Mouse (Mus musculus) neural tube, embryonic 13.5 days (tissue): ENCODE results near the gene Tnnt1. TPM values are rescaled to one million over a fixed set of nuclear protein-coding genes. Genes with fewer than 3 reads are reported as not detected.

Experiments used
- ATAC-seq: fragments of 200-750 bp; cut with Nextera tagmentation; 2 replicates; pipeline ENCODE4 v1.8.0; 2017; ENCODE audit warnings: low read depth, mild to moderate bottlenecking, moderate TSS enrichment, moderate library complexity
- H3K27ac ChIP-seq: fragments of 300-500 bp; sonication (generic); replicated peaks from 2 replicates; pipeline ENCODE4 v1.5.1; 2015; ENCODE audit warnings: moderate library complexity, mild to moderate bottlenecking, inconsistent platforms
- H3K27me3 ChIP-seq: fragments of 300-500 bp; sonication (generic); 2 replicates; pipeline ENCODE4 v1.6.1; 2015; ENCODE audit warnings: mild to moderate bottlenecking, inconsistent platforms
- H3K36me3 ChIP-seq: fragments of 300-500 bp; sonication (generic); 2 replicates; pipeline ENCODE4 v1.6.1; 2015; ENCODE audit warnings: mild to moderate bottlenecking, inconsistent platforms
- H3K4me1 ChIP-seq: fragments of 300-500 bp; sonication (generic); replicated peaks from 2 replicates; pipeline ENCODE4 v1.6.1; 2015; ENCODE audit warnings: inconsistent platforms
- H3K4me2 ChIP-seq: fragments of 300-500 bp; sonication (generic); 2 replicates; pipeline ENCODE4 v1.6.1; 2015; ENCODE audit warnings: inconsistent platforms, mild to moderate bottlenecking, moderate library complexity
- H3K4me3 ChIP-seq: fragments of 300-500 bp; sonication (generic); 2 replicates; pipeline ENCODE4 v1.5.1; 2015; ENCODE audit warnings: mild to moderate bottlenecking, inconsistent platforms
- H3K9ac ChIP-seq: fragments of 300-500 bp; sonication (generic); 2 replicates; pipeline ENCODE4 v1.6.1; 2015; ENCODE audit warnings: moderate library complexity, mild to moderate bottlenecking, inconsistent platforms
- H3K9me3 ChIP-seq: fragments of 300-500 bp; sonication (generic); 2 replicates; pipeline ENCODE4 v1.6.1; 2016; ENCODE audit warnings: inconsistent platforms
- WGBS: fragments of 180-500 bp; shearing (Covaris S2); methylation state at CpG from one replicate; pipeline ENCODE4 v1.1.7; 2015; 5-methylcytosine and 5-hydroxymethylcytosine counted together
- polyA plus RNA-seq: library from polyadenylated mRNA; unstranded; fragments of >200 nt; fragmentation: Nextera tagmentation; extraction: Ambion mirVana; gene quantifications from 2 replicates; pipeline ENCODE4 v1.2.1, GENCODE M21; 2015

Gene Tnnt1
- polyA plus RNA-seq = 12.7 and 42.9 TPM in 2 replicates

DNA sequence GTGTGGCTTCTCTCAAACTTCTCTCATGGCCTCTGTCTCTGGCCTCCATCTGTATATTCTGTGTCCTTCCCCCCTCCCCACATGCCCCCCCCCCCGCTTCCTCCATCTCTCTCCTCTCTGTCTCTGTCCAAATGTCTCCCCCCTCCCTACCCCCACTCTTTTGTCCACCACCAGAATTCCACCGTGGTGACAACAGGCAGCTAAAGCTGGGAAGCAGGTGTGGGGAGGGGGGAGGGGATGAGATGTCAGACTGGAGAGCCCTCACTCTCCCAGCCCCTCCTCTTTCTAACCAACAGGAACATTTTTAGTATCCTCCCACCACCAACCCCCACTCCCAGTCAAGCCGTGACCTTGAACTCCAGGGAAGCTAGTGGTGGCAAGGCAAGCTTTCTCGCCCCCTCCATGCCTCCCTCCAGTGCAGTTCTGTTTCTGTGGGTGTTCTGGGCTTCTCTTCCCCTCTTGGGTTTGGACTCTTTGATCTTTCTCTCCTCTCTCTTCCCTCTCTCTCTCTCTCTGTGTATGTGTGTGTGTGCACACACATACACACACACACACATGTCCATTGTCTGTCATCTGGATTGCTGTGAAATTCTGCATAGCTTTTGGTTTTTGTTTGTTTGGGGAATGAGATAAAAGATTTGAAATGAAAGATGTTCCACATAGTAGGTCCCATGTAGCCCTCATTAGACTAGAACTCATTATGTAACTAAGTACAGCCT lies at the start of gene Tnnt1:
Gene Tnnt1, minus strand, starts transcription at position 51 of the 719 bp plus-strand sequence.
- H3K4me1 ChIP-seq = peaks cover 17% of the 10 kb centered on the region
- no peaks in the 10 kb centered on the region for H3K36me3 ChIP-seq
- ATAC-seq = no peak
- WGBS = 12% methylated on average over 4 of the region's 4 CpGs
- no peak within 1 kb of the TSS for H3K9ac ChIP-seq
- H3K27me3 ChIP-seq = peaks cover 11% of the 10 kb centered on the region
- H3K4me2 ChIP-seq = no peak within 1 kb of the TSS
- no peak within 1 kb of the TSS for H3K27ac ChIP-seq
- H3K9me3 ChIP-seq = no peaks in the 10 kb centered on the region
- no peak within 1 kb of the TSS for H3K4me3 ChIP-seq

DNA sequence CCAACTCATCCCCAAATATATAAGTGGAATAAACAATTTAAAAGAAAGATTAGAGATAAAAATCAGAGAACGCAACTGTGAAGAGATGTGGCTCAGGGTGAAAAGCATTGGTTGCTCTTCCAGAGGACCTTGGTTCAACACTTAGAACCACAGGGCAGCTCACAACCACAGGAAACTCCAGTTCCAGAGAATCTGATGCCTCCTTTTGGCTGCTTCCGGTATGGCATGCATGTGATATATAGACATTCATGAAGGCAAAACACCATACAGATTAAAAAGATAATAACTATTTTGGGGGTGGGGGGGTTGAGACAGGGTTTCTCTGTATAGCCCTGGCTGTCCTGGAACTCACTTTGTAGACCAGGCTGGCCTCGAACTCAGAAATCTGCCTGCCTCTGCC lies 46.5 kb upstream of the Tnnt1 start:
- no peak for ATAC-seq
- Histone ChIP-seq H3K9me3 (no peaks in the 10 kb centered on the region), H3K4me2 (no peak overlapping the region), H3K27ac (no peak overlapping the region), H3K27me3 (no peaks in the 10 kb centered on the region; the same call in 1 of the 2 replicates), H3K9ac (no peak overlapping the region), H3K4me3 (no peak overlapping the region), H3K36me3 (no peaks in the 10 kb centered on the region), H3K4me1 (no peaks in the 10 kb centered on the region)
- WGBS = 94% methylated on average over 3 of the region's 3 CpGs

GRCm38 (mm10) chr7:4557167-4557560 lies 41.0 kb upstream of the Tnnt1 start:
- ATAC-seq = peak; percentile 67
- 78% methylated on average over 6 of the region's 6 CpGs for WGBS
- Histone ChIP-seq H3K4me2 (peak overlapping the region; percentile 36), H3K27me3 (no peaks in the 10 kb centered on the region; the same call in 1 of the 2 replicates), H3K36me3 (no peaks in the 10 kb centered on the region), H3K4me1 (no peaks in the 10 kb centered on the region), H3K27ac (0 out of 2 replicates have a peak overlapping the region, but pooled peaks have one; percentile 28), H3K9ac (peak overlapping the region; percentile 49; the same call in 1 of the 2 replicates), H3K9me3 (no peaks in the 10 kb centered on the region), H3K4me3 (no peak overlapping the region)

- Histone ChIP-seq H3K36me3 (no peaks in the 10 kb centered on the region), H3K9me3 (no peaks in the 10 kb centered on the region), H3K27ac (0 out of 2 replicates have a peak overlapping the region, but pooled peaks have one; percentile 28), H3K27me3 (no peaks in the 10 kb centered on the region; the same call in 1 of the 2 replicates), H3K9ac (peak overlapping the region; percentile 49; the same call in 1 of the 2 replicates), H3K4me1 (no peaks in the 10 kb centered on the region), H3K4me3 (no peak overlapping the region), H3K4me2 (peak overlapping the region; percentile 36)
- peak; percentile 94 for ATAC-seq
- 23% methylated on average over 15 of the region's 15 CpGs for WGBS
These were observed 40.3 kb upstream of the Tnnt1 start for GRCm38 (mm10) chr7:4556256-4557166.

DNA sequence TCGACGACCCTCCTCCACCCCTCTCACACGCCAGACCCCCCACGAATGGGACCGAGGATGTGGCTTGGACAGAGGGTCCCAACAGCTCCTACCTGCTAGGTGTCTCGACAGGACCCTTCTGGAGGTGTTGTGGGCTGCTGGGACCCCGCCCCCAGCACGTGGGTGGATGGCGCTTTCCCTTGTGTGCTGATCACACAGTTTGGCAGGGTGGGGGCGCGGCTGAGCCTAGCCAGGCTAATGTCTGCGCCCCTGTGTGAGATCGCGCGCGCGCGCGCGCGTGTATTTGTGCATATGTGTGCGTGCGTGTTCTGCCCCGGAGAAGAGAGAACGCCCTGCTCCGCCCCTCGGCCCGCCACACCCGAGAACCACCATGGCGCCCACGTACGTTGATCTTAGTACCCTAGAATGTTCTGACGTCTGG lies 31.0 kb upstream of the Tnnt1 start, which contains the start of gene Syt5:
Gene Syt5, minus strand, starts transcription at position 321 of the 421 bp plus-strand sequence.
- peak within 1 kb of the TSS; percentile 77 for H3K9ac ChIP-seq
- H3K36me3 ChIP-seq = peaks cover 8% of the 10 kb centered on the region
- H3K27ac ChIP-seq = peak within 1 kb of the TSS; percentile 92
- H3K4me3 ChIP-seq = peak within 1 kb of the TSS; percentile 52
- WGBS = 5% methylated on average over 31 of the region's 33 CpGs
- H3K9me3 ChIP-seq = no peaks in the 10 kb centered on the region
- H3K27me3 ChIP-seq = no peaks in the 10 kb centered on the region
- ATAC-seq = peak; percentile 83
- peak within 1 kb of the TSS; percentile 72 for H3K4me2 ChIP-seq
- peaks cover 17% of the 10 kb centered on the region for H3K4me1 ChIP-seq

DNA sequence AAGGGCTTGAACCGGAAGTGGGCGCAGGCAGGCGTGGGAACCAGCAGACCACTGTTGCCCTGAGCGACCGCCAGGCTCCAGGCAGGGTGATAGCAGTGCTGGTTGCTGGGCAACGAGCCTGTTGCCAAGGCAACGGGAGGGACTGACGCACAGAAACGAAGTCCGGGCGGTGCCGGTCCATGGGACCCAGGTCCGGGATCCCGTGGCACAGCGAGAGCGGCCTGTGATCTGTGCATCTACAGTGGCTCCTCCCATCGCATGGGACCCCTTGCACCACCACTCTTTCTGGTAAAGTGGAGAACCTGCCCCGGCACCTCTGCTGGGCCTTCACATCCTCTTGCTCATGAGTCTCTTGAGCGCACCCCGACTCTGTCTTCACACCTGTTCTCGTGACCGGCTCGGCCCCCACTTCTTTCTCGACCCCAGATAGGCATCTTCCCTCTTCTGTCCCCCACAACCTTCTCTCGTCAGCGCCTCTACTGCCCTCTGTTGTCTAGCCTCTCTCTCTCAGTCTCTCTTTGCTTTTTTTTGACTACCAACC lies 30.5 kb upstream of the Tnnt1 start:
- peak; percentile 90 for ATAC-seq
- no peaks in the 10 kb centered on the region for H3K27me3 ChIP-seq
- peaks cover 17% of the 10 kb centered on the region for H3K4me1 ChIP-seq
- H3K4me3 ChIP-seq = peak overlapping the region; percentile 52
- H3K9ac ChIP-seq = peak overlapping the region; percentile 77
- H3K27ac ChIP-seq = peak overlapping the region; percentile 92
- 1% methylated on average over 26 of the region's 26 CpGs for WGBS
- H3K36me3 ChIP-seq = peaks cover 14% of the 10 kb centered on the region
- H3K9me3 ChIP-seq = no peaks in the 10 kb centered on the region
- H3K4me2 ChIP-seq = peak overlapping the region; percentile 72

DNA sequence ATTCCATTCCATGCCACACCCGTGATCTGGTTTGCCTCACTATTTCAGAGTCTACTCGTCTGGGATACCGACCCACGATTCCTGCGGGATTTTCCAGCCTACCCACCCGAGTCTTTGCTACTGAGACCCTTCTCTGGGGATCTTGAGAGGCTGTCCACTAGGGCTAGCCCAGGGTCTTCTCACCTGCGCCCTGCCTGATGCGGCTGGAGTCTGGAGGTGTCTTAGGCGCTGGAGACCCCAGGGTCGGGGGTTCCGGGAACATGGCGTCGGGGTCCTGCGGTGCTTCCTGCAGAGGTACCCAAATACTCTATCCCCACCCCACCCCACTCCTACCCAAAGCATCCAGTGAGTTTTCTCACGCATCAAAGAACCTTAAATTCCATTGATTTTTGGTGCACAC lies 29.9 kb upstream of the Tnnt1 start:
- H3K9ac ChIP-seq = peak overlapping the region; percentile 77
- no peaks in the 10 kb centered on the region for H3K9me3 ChIP-seq
- peaks cover 17% of the 10 kb centered on the region for H3K4me1 ChIP-seq
- peak overlapping the region; percentile 52 for H3K4me3 ChIP-seq
- ATAC-seq = peak; percentile 37
- peak overlapping the region; percentile 72 for H3K4me2 ChIP-seq
- WGBS = 72% methylated on average over 15 of the region's 15 CpGs
- H3K36me3 ChIP-seq = peaks cover 18% of the 10 kb centered on the region
- peaks cover under 1% of the 10 kb centered on the region; the same call in 1 of the 2 replicates for H3K27me3 ChIP-seq
- peak overlapping the region; percentile 92 for H3K27ac ChIP-seq

- ATAC-seq = no peak
- Histone ChIP-seq H3K4me3 (no peak overlapping the region), H3K36me3 (peaks cover 43% of the 10 kb centered on the region), H3K27me3 (peaks cover 14% of the 10 kb centered on the region; the same call in 1 of the 2 replicates), H3K4me2 (no peak overlapping the region), H3K9ac (no peak overlapping the region), H3K27ac (no peak overlapping the region), H3K9me3 (no peaks in the 10 kb centered on the region), H3K4me1 (peaks cover 13% of the 10 kb centered on the region)
- 36% methylated on average over 17 of the region's 17 CpGs for WGBS
These were observed 25.8 kb upstream of the Tnnt1 start for GRCm38 (mm10) chr7:4542013-4542412.

DNA sequence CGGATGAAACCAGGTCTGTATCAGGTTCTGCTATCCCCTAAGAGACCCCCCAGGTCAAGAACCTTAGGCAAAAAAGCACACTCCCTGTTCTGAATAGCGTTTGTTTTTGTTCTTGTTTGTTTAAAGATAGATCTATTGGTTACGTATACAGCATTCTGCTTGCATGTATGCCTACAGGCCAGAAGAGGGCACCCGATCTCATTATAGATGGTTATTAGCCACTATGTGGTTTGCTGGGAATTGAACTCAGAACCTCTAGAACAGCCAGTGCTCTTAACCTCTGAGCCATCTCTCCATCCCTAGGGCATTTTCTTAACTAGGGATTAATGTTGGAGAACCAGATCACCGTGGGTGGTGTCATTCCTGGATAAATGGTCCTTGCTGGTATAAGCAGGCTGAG lies 25.2 kb upstream of the Tnnt1 start:
- Histone ChIP-seq H3K4me2 (no peak overlapping the region), H3K9ac (no peak overlapping the region), H3K36me3 (peaks cover 43% of the 10 kb centered on the region), H3K9me3 (no peaks in the 10 kb centered on the region), H3K4me3 (no peak overlapping the region), H3K27me3 (peaks cover 14% of the 10 kb centered on the region; the same call in 1 of the 2 replicates), H3K4me1 (peaks cover 10% of the 10 kb centered on the region), H3K27ac (no peak overlapping the region)
- no peak for ATAC-seq
- 73% methylated on average over 5 of the region's 5 CpGs for WGBS

- 94% methylated on average over 2 of the region's 2 CpGs for WGBS
- Histone ChIP-seq H3K36me3 (peaks cover 43% of the 10 kb centered on the region), H3K27me3 (peaks cover 17% of the 10 kb centered on the region; the same call in 1 of the 2 replicates), H3K9me3 (no peaks in the 10 kb centered on the region), H3K9ac (no peak overlapping the region), H3K27ac (no peak overlapping the region), H3K4me3 (no peak overlapping the region), H3K4me1 (no peaks in the 10 kb centered on the region), H3K4me2 (no peak overlapping the region)
- ATAC-seq = no peak
These were observed 22.8 kb upstream of the Tnnt1 start for GRCm38 (mm10) chr7:4539019-4539418.

DNA sequence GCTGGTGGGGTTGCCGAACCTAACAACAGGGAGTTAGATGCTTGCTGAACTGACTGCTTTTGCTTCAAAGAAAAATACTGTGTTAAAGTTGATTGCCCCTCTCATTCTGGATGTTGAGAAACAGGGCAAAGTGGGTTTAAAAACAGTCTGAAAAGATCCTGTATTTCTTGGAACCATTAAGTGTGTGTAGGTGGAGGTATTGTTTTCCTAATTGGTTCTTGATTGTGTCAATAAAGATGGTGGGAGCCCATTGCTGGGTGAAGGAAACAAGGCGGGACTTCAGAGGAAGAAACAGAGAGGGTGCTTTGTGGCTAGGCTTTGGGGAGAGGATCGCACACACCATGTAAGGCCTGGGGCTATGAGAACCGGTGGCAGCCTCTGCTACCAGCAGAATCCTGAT lies 21.0 kb upstream of the Tnnt1 start:
- Histone ChIP-seq H3K27ac (no peak overlapping the region), H3K4me2 (no peak overlapping the region), H3K27me3 (peaks cover 24% of the 10 kb centered on the region), H3K36me3 (peaks cover 34% of the 10 kb centered on the region), H3K9ac (no peak overlapping the region), H3K4me3 (no peak overlapping the region), H3K4me1 (peaks cover 3% of the 10 kb centered on the region), H3K9me3 (no peaks in the 10 kb centered on the region)
- ATAC-seq = no peak
- WGBS = 53% methylated on average over 4 of the region's 4 CpGs
